Mouse (Mus musculus): ENCODE results near the gene Sulf2.

DNA sequence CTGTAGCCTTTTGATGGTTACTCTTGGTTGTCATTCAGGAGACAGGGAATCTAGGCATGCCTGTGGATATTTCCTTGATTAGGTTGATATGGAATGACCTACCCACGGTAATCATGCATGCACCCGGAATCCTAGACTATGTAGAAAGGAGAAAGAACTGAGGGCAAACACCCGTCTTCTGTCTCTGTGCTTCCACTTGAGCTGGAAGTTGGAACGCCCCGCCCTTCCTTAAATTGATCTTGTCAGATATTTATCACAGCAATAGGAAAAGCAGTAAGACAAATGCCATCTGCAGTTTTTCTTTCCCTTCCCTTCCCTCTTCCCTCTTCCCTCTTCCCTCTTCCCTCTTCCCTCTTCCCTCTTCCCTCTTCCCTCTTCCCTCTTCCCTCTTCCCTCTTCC is 129.5 kb downstream of the Sulf2 start:
- TF ChIP-seq POLR2A (IDR thresholded peaks at IDR 0.05; ENCODE audit: borderline replicate concordance, control insufficient read depth, low read depth, low read length) (no peak), CTCF (IDR thresholded peaks at IDR 0.05; ENCODE audit: control insufficient read depth, insufficient read depth, low read length) (no peak)
